Mouse (Mus musculus) olfactory bulb, adult 2 months (tissue): Measurements from ENCODE around the gene Selplg.

Source experiments
- CTCF ChIP-seq: fragments of 200-500 bp; IDR thresholded peaks from 2 replicates; pipeline ENCODE4 v1.5.1; 2012; ENCODE audit warnings: low read depth, mild to moderate bottlenecking, low read length, moderate library complexity; ENCODE audit not compliant: insufficient read depth
- POLR2A ChIP-seq: fragments of 200-500 bp; IDR thresholded peaks from 2 replicates; pipeline ENCODE4 v1.6.1; 2012; ENCODE audit warnings: mild to moderate bottlenecking, low read depth, low read length, moderate library complexity; ENCODE audit not compliant: insufficient read depth

DNA sequence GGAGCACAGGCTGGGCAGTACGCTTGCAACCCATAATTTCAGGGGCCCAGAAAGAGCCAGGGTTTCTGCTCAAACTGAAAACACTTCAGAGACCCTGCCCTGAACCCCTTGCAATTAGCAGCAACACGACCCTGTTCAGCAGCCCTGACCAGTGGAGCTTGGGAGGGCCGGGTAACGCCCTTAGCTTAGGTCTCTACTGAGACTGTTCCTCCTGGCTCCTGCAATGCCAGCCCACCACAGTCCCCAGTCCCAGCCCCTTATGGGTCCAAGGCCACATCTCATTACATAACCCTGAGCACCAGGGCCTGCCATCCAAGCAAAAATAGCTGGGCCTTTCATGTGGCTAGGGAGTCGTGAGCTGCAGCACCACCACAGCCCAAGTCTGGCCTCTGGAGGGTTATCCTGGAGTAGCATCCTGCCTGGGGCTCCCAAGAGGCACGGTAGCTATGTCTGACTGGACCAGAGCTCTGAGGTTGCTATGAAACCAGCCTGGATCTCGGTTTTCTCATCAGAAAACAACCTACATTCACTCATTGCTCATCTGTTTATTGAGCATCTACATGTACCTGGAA, 28.0 kb downstream of the Selplg start:
- no peak for TF ChIP-seq POLR2A
- TF ChIP-seq CTCF: no peak
